Mouse (Mus musculus): ENCODE measurements around the gene Trove2. TPM values are rescaled to one million over a fixed set of nuclear protein-coding genes. Genes with fewer than 3 reads are reported as not detected.

The Trove2 gene
- polyA plus RNA-seq (2015; fragmentation: Illumina TruSeq; extraction: RNeasy Lipid Tissue Mini Kit (QIAGEN cat#74804); ENCODE audit: low read depth, low replicate concordance): 25.0 TPM

GRCm38 (mm10) chr1:143776446-143777411, at the start of gene Trove2, which contains the start of gene Uchl5:
Gene Trove2 (minus strand): TSS chr1:143777068.
Gene Uchl5 (plus strand): TSS chr1:143777272.

GRCm38 (mm10) chr1:143716038-143716437, 60.8 kb downstream of the Trove2 start, which contains the start of gene Glrx2:
Gene Glrx2 (plus strand): TSS chr1:143716338.

GRCm38 (mm10) chr1:143702741-143703262, 74.1 kb downstream of the Trove2 start, which contains the start of gene Cdc73:
Gene Cdc73 (minus strand): TSS chr1:143702893.

Other genes with a start within 250 kb of the Trove2 start
- 16.9 TPM for gene B3galt2, start 136.4 kb downstream of the Trove2 start, polyA plus RNA-seq (2015; fragmentation: Illumina TruSeq; extraction: RNeasy Lipid Tissue Mini Kit (QIAGEN cat#74804); ENCODE audit: low read depth, low replicate concordance)
- 23.8 TPM for gene Cdc73, start 74.2 kb downstream of the Trove2 start, polyA plus RNA-seq (2015; fragmentation: Illumina TruSeq; extraction: RNeasy Lipid Tissue Mini Kit (QIAGEN cat#74804); ENCODE audit: low read depth, low replicate concordance)
- gene Glrx2, start 60.7 kb downstream of the Trove2 start, polyA plus RNA-seq (2015; fragmentation: Illumina TruSeq; extraction: RNeasy Lipid Tissue Mini Kit (QIAGEN cat#74804); ENCODE audit: low read depth, low replicate concordance): 122 TPM
- 56.0 TPM for gene Uchl5, start 204 bp upstream of the Trove2 start, polyA plus RNA-seq (2015; fragmentation: Illumina TruSeq; extraction: RNeasy Lipid Tissue Mini Kit (QIAGEN cat#74804); ENCODE audit: low read depth, low replicate concordance)
- gene Rgs2, start 227.1 kb upstream of the Trove2 start, polyA plus RNA-seq (2015; fragmentation: Illumina TruSeq; extraction: RNeasy Lipid Tissue Mini Kit (QIAGEN cat#74804); ENCODE audit: low read depth, low replicate concordance): 66.6 TPM

Measured in brain, adult 10 weeks (tissue).